Mouse (Mus musculus): ENCODE results near the gene Agt.

The Agt gene

DNA sequence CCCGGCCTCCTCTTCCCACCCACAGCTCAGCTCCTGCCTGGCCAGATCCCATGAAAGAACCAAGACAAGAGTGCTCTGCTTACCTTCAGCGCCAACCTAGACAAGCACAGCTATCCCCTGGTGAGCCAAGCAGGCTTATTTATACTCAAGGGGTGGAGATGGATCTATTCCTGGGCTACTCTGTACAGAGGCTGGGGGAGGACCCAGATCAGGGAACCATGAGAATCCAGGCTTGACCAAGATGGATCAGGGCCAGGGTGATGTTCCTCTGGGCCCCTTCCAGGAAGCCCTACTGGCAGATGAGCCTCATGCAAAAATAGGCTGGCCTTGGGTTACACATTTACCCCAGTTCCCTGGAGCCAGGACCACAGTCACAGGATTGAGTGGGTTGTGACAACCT, at the start of gene Agt:
TSS of gene Agt (minus strand) at position 114 of the 400 bp plus-strand sequence.
- DNase-seq (ENCODE audit: low spot score in 2 of 2): no peak

DNA sequence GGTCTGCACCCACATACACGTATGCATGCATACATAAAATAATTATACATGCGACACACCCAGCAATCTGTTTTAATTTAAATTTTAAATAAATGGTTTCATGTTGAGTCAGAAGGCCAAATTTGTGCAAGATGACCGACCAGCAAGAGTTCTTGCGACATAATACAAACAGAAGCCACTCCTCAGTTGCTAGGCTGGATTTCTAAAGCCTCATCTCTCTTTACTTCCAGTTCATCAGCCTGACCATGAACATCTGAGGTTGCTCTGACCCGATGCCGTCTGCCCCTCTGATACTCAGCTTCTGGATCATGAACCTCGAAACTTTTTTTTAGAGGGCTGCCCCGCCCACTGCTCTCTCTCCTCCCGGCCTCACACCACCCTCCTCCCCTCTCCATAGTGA, 48.7 kb upstream of the Agt start:
- no peak for DNase-seq (ENCODE audit: low spot score in 2 of 2)

DNA sequence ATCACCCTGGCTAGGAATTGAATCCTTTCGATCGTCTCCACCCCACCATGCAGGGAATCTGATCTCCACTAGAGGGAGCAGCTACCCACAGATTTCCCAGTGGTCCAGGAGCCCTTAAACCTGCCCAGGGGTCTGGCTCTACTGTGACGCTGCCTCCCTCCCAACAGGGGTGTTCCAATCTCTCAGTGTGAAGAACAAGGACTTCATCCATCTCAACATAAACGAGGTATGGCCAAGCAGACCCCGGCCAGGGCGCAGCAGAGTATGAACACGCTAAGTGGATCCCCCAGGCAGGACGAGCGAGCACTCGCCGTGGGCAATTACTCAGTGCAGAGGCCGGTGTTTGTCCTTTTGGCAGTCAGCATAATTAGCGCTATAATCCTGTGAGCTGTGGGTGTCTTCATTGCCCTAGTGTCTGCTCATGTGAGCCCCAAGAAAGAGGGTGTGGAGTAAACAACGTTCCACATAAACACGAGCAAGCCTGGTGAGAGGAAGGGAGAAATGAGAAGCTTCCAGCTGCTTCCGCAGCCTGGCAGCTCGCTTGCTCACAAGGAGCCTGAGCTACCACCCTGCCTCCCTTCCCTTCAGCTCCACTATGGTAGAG, 47.9 kb upstream of the Agt start:
- peak; percentile 61 to 80 for DNase-seq (ENCODE audit: low spot score in 2 of 2)

DNA sequence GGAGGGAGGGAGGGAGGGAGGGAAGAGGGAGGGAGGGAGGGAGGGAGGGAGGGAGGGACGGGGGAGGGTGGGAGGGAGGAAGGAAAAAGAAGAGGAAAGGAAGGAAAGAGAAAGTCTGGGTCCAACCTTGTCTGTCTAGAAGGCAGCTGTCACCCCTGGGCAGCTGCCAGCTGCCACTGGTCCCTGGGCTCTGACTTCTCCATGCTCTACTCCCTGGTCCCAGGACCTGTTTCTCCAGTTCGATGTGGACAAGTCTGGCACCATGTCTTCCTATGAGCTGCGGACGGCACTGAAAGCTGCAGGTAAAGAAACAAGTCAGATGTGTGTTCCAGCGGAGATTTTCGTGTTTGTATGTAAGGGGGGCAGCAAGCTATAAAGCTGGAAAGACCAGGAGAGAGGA, 44.8 kb upstream of the Agt start:
- no peak for DNase-seq (ENCODE audit: low spot score in 2 of 2)

DNA sequence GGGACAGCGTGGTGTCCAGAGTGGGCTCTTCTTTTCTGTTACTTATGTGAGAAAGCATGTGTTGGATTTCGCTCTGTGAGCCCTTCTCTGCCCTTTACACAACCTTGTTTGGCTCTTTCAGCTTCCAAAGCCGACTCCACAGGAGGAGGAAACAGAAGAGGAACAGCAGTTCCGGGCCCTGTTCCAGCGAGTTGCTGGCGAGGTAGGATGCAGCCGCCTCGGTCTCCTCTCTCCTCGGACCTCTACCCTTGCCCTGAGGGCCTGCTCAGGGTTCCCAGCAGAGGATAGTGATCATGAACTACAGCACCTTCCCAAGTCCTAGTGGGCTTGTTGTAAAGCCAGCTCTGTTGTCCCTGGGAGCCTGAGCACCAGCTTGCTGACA, 39.5 kb upstream of the Agt start:
- DNase-seq (ENCODE audit: low spot score in 2 of 2): no peak

DNA sequence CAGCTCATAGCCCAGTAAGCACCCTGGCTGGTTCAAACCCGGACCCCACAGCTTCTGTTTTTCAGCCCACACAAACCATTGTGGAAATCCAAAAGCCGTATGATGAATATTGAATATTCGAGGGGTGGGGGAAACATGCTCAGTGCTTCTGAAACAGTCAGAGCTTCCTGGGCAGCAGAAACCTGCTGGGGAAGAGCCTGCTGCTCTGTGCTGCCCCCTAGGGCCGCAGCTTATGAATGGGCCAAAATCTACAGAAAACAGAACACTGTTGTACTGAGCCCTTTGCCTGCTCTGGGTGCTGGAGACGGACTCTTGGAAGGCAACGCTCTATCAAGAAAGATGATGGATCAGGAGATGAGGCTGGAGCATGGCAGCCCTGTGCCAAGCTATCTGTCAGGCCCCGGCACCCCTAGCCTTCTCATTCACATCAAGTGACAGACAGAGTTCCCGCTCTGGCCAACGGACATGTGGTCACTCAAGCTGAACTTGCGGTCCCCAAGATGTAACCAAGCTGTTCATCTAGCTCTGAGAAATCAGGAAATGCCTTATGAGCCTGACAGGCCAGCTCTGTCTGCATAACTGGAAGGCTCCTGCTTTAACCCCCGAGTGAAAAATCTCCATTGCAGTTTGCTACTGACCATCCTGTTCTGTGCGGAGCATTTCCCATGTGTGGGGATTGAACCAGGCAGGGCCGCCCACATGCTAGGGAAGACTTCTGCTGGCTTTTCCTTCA, 38.9 kb upstream of the Agt start:
- no peak for DNase-seq (ENCODE audit: low spot score in 2 of 2)

DNA sequence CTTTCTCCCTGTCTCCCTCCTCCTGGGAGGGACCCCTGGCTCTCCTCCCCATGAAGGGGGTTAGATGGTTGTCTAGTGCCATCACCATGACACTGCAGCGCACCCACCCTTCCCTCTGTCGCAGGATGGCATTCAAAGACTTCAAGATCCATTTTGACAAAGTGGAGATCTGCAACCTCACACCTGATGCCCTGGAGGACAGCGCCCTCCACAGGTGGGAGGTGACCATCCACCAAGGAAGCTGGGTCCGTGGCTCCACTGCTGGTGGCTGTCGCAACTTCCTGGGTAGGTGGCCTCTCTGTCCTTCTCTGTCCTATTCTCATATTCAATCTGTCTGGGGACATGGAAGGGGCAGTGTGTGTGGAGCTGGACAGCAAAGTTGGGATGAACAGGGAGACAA, 34.6 kb upstream of the Agt start:
- DNase-seq (ENCODE audit: low spot score in 2 of 2): no peak

DNA sequence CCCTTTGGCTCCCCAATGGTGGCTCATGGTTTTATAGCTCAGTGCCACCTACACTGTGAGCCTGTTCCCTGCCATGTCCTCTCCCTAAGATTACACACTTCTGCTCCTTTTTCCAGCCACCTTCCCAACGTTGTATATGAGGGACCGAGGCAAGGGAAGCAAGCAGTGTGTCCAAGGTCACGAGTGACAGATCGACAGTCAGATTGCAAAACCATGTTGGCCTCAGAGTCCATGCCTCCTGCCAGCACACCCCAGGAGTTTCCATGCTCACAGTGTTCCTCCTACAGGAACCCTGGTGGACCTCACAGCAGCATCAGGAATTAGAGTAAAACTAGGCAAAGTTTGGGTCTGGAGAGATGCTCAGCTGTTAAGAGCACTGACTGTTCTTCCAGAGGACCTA, 19.9 kb upstream of the Agt start:
- no peak for DNase-seq (ENCODE audit: low spot score in 2 of 2)

DNA sequence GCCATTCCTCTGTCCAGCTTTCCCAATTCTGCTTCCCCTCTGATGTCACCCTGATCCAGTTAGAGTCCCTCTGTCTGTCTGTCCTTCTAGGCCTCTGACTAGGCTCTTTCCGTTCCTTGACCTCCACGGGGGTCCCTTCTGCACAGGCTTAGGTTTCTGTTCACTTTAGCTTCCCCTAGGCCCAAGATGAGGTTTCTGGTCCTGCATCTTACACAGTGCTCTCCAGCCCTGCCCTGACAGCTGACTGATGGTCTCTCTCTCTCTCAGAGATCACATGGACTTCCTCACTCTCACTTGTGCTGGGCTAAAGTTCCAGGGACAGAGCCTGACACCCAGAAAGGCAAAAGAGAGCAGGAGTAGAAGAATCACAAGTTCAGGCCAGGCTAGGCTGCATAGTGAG, 17.1 kb upstream of the Agt start:
- no peak for DNase-seq (ENCODE audit: low spot score in 2 of 2)

DNA sequence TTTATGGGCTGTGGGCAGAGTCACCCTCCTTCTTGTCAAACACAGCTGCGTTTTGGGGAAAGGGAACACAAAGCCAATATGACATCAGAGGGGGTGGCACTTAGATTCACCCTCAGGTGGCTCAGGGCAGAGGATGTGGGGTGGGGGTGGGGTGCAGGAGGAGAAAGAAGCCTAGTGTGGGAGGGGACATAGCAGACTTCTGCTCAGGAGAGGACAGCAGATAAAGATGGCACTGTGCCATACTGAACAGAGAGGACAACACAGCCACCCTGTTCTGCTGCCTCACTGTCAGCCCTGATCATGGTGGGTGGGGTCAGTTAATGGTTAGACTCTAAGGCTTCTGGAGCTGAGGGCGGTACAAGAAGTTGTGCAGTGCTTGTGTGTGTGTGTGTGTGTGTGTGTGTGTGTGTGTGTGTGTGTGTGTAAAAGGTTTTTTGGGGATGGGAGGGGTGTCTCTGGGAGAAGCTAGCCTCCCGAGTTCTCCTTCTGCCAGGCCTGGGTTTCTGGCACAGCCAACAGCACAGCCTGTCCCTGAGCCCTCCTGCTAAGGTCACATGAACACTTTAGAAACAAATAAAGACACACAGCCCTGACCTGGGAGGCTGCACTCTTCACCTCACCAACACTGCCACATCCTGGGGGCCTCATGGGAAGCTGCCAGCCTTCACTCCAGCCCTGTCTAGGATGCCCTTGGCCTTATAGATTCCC, 16.4 kb upstream of the Agt start:
- no peak for DNase-seq (ENCODE audit: low spot score in 2 of 2)

DNA sequence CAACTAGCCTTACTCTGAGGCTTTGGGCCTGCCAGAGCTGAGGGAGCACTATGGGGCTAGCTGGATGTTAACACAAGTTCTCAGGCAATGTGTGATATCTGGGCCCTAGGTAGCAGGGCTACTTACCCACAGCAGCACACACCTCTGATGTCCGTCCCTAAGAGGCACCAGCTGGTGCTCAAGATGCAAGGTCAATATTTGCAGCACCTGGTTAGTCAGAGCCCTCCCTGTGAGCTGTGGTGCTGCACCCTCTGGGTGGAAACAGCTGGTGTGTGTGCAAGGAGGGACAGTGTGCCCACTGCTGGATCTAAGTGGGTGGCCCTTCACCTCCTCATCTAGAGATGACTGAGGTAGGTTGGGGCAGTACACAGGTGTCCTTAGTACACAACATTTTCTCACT, 7.2 kb upstream of the Agt start:
- DNase-seq (ENCODE audit: low spot score in 2 of 2): no peak

DNA sequence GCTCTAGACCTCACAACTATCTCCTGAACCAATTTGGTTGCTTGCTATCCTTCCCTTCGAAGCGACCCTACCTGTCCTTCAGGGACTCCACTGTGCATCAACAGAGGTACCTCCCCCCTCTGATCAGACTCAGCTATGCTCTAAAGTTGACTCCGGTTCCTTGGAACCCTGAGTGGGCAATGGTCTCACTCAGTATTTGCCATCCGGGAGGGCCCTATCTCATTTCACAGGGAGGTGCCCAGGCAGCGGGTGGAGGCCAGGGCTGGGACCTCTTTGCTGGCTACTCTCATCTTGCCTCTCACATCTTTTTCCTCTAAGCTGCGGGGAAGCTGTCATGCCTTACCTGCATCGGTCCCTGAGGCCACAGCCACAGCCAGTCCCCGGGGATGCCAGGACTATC, 6.3 kb upstream of the Agt start, which contains the start of gene Capn9:
TSS of gene Capn9 (plus strand) at position 301 of the 400 bp plus-strand sequence.
- DNase-seq (ENCODE audit: low spot score in 2 of 2): no peak

DNA sequence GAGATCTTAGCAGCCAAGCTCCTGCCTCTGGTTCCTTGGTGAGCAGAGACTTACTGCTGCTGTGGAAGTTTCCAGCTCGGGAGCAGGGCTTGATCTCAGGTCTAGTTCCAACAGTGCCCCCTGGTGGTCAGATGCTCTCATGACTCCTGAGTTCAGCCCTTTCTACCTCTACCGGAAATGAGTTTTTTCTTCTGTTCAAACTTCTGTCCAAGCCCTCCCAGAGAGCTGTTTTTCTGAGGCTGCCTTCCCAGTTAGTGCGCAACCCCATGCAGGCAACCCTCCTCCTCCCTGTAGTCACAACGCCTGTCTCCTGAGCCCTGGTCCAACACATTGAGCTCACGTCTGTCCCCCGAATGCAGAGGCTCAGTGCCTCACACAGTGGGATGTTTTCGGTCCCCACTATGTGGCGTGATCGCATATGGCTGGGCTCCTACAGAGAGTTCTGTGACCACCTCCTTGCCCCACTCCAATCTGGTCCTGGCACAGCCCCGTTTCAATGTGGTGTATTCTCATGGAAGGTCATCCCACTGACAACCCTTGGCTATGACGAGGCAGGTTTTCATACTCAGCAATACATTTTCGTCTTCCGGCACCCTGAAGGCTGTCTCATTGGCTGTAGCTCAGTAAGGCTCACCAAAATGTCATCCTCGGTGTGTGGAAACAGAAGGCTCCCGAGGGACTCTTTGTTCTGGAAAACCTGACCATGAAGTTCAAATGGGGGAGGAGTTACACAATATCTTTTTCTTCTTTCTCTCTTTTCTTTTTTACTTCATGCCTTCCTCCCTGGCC, 4.2 kb upstream of the Agt start:
- peak; percentile 78 to 94 for DNase-seq (ENCODE audit: low spot score in 2 of 2)

DNA sequence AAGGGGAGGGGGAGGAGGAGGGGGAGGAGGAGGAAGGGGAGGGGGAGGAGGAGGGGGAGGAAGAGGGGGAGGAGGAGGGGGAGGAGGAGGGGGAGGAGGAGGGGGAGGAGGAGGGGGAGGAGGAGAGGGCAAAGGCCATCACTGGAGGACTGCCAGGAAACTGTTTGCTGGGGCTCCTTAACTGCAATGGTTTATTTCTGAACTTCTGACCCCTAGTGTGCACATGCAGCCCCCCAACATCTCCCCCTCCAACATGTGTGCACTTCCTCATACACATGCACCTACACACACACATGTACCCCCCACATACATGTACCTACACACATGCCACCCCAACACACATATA, 2.9 kb upstream of the Agt start:
- DNase-seq (ENCODE audit: low spot score in 2 of 2): no peak

DNA sequence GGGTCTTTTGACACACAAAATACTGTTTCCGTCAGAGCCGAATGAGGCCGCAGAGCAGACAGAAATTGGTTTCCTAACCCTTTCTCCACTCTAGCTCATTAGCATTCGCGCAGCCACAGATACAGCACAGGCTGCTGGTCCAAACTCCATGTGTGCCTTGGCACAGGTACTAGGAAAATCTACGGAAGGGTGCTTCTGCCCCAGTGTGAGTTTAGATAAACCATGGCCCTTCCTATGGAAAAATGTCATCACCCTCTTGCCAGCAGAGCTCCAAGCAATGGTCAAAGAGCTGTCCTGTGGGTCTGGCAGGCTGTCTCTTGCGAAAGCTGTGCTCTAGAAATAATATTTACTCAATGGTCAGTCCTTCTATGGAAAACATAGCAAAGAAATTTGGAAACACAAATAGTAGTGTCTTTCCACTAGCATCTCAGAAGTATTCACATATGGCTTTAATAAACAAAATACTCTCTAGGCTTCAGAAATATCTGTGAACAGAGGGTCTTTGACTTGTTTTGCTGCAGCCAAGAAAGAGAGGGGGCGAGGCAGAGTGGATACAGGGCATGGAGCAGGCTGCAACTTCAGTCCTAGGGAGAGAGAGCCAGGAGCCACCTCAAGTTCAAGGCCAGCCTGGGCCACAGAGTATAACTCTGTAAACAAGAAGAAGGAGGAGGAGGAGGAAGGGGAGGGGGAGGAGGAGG, 2.4 kb upstream of the Agt start:
- no peak for DNase-seq (ENCODE audit: low spot score in 2 of 2)

DNA sequence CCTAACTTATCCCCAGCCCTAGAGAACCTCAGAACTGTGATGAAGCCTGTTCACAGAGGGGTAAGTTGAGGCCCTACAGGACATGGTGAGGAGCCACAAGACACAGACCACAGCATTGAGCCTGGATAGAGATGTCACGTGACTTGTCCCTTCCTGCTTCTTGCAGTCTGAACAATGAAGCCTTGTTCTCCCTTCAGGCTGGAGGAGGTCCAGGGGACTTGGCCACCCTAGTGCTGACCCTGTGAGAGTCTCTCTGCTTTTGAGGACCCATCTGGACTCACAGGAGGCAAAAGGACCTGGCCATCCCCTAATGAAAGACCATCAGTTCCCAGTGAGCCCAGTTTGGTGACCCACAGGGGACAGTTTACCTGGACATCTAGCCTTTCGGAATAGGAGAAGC, 406 bp downstream of the Agt start:
- no peak for DNase-seq (ENCODE audit: low spot score in 2 of 2)

DNA sequence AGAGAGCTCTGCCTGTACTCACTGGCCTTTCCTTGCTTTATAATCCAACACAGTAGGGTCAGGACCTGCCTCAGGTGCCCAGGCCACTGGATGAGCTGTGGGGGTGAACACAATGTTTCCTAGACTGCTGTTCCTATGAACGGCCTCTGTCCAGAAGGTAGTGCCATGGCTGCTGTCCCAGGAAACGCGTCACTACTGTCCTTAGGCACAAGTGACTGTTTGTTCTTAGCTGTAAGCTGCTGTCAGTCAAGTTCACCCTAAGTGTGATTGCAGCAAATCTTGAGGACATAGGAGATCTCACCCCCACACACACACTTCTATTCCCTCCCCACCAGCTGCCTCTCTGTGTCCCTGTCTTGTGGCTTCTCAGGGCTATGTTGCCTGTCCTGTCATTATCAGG, 1.9 kb downstream of the Agt start:
- no peak for DNase-seq (ENCODE audit: low spot score in 2 of 2)

DNA sequence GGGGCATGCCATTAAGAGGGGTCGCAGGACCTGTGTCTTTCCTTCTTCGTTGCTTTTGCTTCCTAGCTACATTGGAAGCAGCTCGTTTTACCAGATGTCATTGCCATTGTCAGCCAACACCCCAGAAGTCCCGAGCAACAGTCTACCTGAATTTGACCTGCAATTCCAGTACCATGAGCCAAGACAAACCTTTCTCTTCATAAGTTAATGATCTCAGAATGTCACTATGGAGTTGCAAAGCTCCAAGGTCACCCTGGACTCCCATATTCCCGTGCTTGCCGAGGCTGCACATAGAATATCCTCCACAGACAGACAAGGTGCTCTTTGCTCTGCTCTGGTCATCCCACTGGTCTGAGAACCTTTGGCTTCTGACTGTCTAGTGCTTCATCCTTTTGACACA, 2.4 kb downstream of the Agt start:
- DNase-seq (ENCODE audit: low spot score in 2 of 2): no peak

DNA sequence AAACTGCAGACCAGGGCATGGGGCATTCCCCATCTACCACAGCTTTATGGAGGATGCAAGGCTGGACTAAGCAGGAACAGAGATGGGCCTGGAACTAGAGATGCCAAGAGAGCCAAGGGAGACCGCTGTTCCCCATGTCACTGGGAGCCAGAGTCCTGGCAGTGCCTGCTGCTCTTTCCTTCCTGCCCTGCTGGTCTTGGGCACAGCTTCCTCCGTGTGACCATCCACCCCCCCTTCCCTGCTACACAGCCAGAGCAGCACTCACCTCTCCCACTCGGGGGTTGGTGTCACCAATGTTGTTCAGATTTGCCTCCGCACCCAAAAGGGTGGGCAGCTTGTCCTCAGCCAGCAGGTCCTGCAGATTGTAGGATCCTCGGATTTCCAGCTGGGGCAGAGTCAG, 12.0 kb downstream of the Agt start:
- DNase-seq (ENCODE audit: low spot score in 2 of 2): no peak

DNA sequence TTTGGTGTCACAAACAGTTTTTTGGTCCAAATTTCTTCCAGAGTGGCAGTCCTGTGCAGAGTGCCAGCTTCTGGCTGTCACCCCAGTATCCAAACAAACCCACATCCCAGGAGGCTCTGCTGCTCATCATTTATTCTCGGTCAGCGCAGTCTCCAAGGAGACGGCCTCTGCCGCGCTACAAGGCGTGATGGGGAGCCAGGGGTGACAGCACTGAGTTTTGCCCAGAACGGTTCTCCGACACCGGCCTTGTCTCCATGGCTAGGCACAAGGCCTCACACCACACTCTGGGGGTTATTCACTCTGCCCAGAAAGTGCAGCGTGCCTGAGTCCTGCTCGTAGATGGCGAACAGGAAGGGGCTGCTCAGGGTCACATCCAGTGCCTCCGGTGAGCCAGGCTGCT, 12.8 kb downstream of the Agt start:
- no peak for DNase-seq (ENCODE audit: low spot score in 2 of 2)

DNA sequence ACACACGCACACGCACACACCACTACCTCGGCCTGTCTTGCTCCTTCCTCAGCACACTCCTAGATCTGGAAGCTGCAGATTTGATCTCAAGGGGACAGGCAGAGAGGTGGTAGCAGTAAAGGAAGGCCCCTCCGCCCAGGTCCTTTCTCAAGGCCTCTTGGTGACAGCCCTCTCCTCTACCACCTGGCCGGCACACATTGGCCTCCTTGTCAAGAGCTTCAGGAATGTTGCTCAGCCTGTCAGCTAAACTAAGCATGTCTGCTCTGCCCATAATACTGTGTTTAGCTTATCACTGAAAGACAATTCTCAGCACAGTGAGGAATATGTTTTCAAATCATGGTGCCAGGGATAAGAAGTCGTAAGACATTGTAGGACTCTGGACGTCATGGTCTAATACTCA, 13.3 kb downstream of the Agt start:
- no peak for DNase-seq (ENCODE audit: low spot score in 2 of 2)

Measured in spleen, postnatal 4 days (tissue).